Mouse (Mus musculus) lung, adult 2 months (tissue): ENCODE measurements around the gene Arid3a.

ENCODE experiments used
- CTCF ChIP-seq: fragments of 200-500 bp; IDR thresholded peaks from 2 replicates; pipeline ENCODE4 v1.5.1; 2011; ENCODE audit warnings: mild to moderate bottlenecking, low read length, control low read depth; ENCODE audit not compliant: insufficient read depth
- POLR2A ChIP-seq: fragments of 200-500 bp; IDR thresholded peaks from 2 replicates; pipeline ENCODE4 v1.6.1; 2011; ENCODE audit warnings: low read depth, mild to moderate bottlenecking, control low read depth, low read length, borderline replicate concordance; ENCODE audit errors: extremely low read depth

- TF ChIP-seq CTCF, result no peak
- TF ChIP-seq POLR2A, result no peak
These were observed 20.7 kb downstream of the Arid3a start for GRCm38 (mm10) chr10:79947502-79947901.
